Mouse (Mus musculus) right cerebral cortex, postnatal 25 days (tissue): Measurements from ENCODE around the gene Rhbdf2.
A peak's percentile ranks its signal among the peaks of the same experiment; 100 is the strongest.
"Not testable (repeated sequence)": the region's sequence is repeated elsewhere in the genome, so short reads cannot be mapped to it uniquely, and the experiment has no call there.

Experiments
- DNase-seq: peaks from one replicate; pipeline ENCODE4 v3.0.0; 2022

Rhbdf2 gene

GRCm38 (mm10) chr11:116626299-116627071 is at the start of gene Rhbdf2:
Gene Rhbdf2 (minus strand): TSS chr11:116627019.
- no peak for DNase-seq

- no peak for DNase-seq
These were observed 49.6 kb upstream of the Rhbdf2 start for GRCm38 (mm10) chr11:116676175-116676976.

- DNase-seq = not testable (repeated sequence)
These were observed 48.6 kb upstream of the Rhbdf2 start for GRCm38 (mm10) chr11:116675429-116675828.

DNA sequence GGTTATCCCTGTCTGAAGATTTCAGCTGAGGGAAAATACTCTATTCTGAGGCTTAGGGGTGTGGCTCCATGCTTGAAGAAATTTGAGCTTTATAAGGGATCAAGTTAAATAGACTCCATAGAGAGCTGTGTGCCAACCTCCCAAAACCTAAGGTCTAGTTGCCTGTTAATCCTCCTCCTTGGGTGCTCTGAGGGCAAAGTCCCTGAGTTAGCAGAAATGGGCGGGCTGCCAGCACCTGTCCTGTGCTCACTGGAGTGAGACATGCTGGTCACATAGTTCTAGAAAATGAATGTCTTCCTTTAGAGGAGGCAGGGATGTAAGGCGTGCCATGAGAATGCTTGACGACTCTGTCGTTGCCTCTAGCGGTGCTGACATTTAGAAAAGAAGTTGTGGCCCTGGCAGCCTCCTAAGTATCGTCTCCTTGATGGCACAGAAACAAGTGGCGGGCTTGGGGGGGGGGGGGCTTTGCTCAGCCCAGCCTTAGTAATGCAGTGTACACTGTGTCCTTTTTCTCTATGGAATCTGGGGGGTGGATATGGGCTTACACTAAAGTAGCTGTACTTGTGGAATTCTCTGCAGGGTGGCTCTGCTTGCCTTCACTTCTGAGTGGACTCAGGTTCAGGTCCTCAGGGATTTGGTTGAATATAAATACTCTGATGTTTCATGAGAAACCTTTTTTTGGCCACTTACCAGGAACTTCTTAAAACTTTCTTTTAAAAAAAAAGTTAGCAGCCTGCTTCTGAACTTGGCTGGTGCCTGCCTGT is 48.0 kb upstream of the Rhbdf2 start:
- no peak for DNase-seq

GRCm38 (mm10) chr11:116673410-116673809 is 46.6 kb upstream of the Rhbdf2 start:
- no peak for DNase-seq

DNA sequence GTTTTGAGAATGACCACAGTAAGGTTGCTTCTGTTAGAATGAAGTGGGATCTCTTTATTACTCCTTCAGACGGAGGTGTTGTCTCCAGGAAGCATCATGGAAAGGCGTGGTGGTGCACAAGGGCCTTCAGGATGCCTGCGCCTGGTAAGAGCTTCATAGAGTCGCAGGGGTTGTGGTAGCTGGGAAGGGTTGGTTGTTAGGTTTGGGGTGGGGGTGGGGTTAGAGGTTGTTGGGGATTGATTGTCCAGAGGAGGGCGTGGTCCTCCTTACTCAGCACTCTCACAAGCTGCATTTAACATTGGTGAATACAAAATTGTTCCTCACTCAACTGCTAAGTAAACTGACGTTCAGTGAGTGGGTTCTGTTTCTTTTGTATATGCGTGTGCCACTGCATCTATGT is 45.8 kb upstream of the Rhbdf2 start:
- no peak for DNase-seq

DNA sequence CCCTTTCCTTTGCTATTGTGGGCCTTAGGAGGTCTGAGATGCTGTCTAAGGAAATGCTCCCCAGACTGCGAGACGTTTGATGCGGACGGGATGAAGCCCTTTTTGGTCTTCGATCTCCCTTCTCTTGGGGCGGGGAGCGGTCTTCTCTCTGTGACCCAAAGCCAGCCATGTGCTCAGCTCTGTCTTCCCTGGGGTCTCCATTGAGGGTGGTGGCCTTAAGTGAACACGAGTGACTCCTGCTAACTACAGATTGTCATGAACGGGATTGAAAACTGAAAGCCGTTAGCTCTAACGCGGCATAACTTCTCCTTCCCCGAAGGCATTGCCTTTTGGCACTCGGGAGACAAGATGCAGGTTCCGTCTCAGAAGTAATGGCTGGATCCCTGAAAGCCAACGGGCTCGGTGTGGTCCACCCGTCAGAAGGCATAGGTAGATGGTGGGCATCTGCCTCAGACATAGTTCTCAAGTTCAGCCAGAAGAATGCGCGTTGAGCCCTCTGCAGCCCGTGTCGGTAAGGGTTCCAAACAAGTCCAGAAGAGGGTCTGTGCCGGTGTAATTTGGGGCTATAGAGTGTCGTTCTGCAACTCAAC is 45.1 kb upstream of the Rhbdf2 start:
- DNase-seq = no peak

- peak; percentile 97 for DNase-seq
These were observed 44.5 kb upstream of the Rhbdf2 start for GRCm38 (mm10) chr11:116671112-116671844.

- no peak for DNase-seq
These were observed 43.6 kb upstream of the Rhbdf2 start for GRCm38 (mm10) chr11:116670386-116670785.

- DNase-seq = no peak
These were observed 43.1 kb upstream of the Rhbdf2 start for GRCm38 (mm10) chr11:116669787-116670365.

GRCm38 (mm10) chr11:116669316-116669715 is 42.5 kb upstream of the Rhbdf2 start:
- DNase-seq = no peak

- no peak for DNase-seq
These were observed 42.0 kb upstream of the Rhbdf2 start for GRCm38 (mm10) chr11:116668839-116669238.

DNA sequence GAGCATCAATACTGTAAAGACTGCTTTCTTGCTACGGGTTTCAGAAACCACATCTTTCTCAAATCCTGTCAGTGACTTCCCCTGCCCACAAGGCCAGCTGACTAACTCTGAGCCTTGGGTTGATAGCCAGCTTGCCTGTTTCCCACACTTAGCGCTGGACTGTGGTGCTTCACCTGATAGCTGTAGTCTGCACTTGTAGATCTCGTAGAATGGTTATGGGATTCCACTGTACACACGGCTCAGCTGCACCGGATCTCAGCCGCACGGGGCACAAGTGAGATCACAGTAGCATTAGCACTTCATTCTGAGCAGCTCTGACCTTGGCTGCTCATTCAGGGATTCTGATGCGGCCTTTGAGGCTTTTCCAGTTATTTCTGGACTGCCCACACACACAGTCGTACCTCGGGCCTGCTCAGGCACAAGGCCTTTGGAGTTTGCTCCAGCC is 41.6 kb upstream of the Rhbdf2 start:
- DNase-seq = no peak

DNA sequence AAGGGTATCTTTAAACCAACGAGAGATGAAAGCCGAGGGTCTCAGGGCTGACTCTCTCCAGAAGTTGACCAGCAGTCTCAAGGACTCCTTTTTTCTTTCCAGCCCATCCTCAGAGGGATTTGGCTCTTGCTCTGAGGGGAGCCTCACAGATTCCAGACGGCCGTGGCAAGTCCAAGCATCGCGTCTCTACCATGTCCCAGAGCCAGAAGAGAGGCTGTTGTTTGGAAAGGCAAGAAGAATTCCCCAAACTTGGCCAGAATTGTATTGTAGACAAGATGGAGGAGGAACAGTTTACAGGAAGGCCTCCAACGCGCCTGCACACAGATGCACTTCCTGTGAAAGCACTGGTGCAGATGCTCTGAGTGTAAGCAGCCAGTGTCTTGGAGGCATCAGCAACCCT is 41.1 kb upstream of the Rhbdf2 start:
- no peak for DNase-seq

DNA sequence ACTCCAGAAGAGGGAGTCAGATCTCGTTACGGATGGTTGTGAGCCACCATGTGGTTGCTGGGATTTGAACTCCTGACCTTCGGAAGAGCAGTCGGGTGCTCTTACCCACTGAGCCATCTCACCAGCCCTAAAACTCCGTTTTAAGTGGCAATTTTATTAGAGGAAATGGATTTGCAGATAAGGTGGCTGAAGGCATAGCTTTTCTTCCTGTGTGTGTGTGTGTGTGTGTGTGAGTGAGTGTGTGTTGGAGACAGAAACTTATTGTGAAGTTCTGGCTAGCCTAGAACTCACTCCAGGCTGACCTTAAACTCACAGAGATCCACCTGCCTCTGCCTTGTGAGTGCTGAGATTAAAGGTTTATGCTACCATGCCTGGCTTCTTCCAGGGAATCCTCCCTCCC is 40.2 kb upstream of the Rhbdf2 start:
- DNase-seq = not testable (repeated sequence)

- no peak for DNase-seq
These were observed 39.7 kb upstream of the Rhbdf2 start for GRCm38 (mm10) chr11:116666566-116666965.

- DNase-seq = no peak
These were observed 38.5 kb upstream of the Rhbdf2 start for GRCm38 (mm10) chr11:116665289-116665688.

DNA sequence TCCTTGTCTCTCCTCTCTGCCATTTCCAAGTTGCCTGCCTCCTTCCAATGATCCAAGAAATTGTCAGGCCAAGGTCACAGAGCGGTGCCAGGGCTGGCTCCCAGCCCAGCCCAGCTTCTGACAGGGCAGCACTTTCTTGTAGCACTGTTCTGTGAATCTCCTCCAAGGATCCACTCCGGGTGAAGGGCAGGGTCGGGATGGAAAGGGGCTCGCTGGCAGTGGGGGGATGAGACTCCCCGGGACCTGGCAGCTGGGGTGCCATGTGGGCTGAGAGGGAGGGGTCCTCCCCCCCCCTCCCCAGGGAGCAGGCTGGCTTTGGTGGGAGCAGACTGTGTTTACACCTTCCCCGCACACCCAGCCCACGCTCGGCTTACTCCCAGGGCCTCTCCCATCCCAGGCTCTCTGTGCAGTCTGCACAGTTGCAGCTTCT is 35.1 kb upstream of the Rhbdf2 start:
- peak; percentile 60 for DNase-seq

DNA sequence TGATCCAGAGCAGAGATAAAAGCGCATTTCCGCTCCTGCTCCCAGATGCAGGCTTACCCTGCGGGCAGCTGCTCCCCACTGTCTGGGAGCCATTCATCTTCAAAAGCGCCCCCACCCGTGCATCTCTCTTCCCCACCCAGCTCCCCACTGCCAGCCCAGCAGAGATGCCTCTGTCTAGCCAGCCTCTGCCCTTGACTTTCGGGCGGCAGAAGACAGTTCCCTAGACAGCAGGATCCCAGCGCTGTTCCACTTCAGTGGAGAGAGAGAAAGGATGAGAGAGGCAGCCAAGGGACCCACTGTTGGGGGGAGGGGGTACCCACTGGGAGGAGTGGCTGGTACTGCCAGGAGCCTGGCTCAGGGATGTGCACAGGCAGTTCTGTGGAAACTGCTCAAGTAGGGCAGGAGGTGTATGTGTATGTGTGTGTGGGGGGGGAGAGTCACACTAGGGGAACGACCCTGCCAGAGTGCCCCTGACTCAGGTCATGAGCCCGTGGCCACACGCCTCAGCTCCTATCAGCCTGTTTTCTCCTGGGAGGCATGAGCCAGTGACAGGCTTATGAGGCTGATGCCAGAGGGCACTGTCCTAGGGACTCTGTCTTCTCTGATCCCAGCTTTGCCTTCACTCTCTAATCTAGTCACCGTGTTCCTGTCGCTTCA is 34.6 kb upstream of the Rhbdf2 start:
- DNase-seq = no peak

GRCm38 (mm10) chr11:116660181-116660580 is 33.4 kb upstream of the Rhbdf2 start:
- DNase-seq = no peak

DNA sequence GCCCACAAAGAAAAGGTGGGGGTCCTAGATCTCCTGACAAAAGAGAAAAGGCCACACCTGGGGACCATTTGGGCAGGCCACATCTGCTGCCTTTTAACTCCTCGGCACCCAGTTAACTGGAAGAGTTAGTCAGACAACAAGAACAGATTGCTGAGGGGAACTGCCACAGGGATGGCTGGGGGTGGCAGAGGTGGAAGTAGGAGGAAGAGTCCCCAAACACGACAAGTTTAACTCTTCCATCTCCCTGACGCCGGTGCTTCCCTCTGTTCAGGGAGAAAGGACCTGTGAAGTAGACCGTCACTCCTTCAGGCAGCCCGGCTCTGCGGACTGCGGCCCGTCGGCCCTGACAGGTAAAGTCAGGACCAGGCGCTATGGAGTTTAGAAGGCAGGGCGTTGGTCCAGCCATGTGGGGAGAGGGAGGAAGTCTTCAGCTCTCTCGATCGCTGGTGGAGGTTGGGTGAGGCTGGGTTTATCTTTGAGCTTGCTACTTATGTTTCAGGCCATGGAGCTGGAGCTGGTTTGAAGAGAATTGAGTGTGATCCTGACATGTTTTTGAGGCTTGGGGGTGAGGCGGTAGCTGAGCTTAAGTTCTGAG is 32.3 kb upstream of the Rhbdf2 start:
- DNase-seq = no peak
